Mouse (Mus musculus) right cerebral cortex, postnatal 10 days (tissue): ENCODE data around the gene Gja1.
A peak's percentile ranks its signal among the peaks of the same experiment; 100 is the strongest.

ENCODE experiments used
- DNase-seq, 2 experiments: peaks; one replicate each; pipeline ENCODE4 v3.0.0; 2021; ENCODE audit warnings: low spot score in 2 of 2

Gene Gja1

DNA sequence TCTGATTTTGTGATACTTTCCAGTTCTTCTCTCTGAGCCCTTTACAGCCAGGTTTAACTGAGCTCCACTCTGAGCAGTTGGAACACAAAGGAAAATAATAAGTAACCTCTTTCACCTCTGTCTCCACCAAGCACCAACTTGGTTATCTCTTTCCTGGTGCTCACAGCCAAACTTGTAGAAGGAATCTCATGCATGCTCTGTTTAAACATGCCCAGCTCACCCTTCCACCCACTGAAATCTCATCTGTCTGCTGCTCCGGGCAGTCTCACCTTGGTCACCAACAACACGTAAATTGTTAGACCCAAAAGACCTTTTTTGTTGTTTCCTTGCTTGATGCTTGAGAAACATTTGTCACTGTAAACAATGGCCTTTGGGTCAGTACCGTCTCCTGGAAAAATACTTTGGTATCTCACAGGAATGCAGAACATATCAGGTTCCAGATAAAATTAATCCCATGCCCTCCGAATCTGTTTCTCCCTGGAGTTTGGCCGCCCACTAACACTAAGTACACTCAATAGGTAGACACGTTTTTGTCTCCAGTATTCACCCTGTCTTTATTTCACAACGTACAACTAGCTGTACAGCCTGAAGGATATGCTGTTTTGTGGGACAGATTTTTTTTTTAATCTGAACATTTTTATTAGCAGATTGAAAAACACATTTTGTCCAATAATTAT lies 38.9 kb downstream of the Gja1 start:
- DNase-seq = no peak

GRCm38 (mm10) chr10:56422518-56422917 lies 45.4 kb downstream of the Gja1 start:
- DNase-seq = no peak

DNA sequence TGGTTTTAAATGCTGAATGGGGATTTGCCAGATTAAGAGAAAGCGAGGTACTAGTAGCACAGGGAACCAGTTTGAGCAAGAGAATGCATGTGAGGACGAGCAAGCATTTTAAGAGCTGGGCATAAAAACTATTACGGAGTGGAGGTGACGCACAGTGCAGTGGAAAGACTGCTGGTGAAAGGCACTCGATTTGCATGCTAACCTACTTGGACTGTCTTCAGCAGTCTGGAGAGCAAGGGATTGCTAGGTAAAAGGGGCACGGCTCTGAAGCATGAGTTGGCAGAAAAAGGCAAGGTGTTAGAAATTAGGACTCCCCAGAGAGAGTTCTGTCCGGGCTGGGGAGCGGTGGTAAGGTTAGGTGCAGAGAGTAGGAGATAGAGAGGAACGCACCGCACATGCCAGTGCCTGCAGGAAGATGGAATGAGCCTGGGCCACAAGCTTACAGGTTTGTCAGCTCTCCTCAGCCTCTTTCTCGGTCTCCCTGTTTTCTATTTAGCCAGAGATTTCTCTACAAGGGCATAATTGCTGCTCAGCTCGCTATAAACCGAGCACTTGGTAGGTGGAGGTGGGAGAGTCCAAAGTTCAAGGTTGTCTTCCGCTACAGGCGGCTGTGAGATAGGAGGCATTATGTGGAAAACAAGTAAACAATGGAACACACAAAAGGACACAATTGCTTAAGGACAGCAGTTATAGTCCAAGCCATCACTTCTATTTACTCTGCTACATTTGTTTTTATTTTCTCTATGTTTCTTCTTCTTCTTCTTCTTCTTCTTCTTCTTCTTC lies 48.1 kb downstream of the Gja1 start:
- DNase-seq = no peak

DNA sequence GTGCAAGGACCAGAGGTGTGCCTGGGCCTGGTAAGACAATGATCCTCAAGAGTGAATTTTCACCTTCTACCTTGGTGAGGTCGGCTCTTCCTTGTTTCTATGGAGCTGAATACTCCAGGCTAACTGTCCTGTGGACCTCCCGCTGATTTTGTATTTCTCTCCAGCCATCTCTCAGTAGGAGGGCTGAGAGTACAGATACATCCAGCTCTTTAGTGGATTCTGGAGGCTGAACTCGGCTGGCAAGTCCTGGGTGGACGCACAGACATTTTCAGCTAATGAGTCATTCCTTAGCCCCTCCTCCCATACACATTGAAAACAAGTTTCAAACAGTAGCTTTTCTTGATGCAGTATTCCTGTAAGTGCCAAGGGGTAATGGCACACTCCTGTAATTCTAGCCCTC lies 49.2 kb downstream of the Gja1 start:
- no peak for DNase-seq

- no peak for DNase-seq
Measured at GRCm38 (mm10) chr10:56427382-56427781, 50.3 kb downstream of the Gja1 start.

- DNase-seq = no peak
Measured at GRCm38 (mm10) chr10:56427827-56428226, 50.7 kb downstream of the Gja1 start.

DNA sequence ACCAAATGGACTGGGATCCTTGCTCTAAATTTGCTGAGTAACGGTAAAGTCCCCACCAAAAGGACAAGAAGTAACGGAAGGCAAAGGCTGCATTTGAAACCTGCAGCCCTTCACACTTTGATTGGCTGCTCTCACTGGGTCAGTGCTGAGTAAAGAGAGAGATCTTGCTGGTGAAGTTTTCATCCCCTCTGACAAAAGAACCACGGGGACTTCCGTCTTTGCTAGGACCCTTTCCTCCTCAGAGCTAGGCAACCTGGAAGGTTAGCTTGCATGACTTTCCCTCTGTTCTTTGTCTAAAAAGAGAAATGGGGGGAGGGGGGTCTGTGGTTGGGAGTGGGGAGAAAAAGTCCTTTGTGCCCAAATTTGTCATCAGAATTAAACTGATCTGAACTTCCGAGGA lies 51.9 kb downstream of the Gja1 start:
- no peak for DNase-seq

DNA sequence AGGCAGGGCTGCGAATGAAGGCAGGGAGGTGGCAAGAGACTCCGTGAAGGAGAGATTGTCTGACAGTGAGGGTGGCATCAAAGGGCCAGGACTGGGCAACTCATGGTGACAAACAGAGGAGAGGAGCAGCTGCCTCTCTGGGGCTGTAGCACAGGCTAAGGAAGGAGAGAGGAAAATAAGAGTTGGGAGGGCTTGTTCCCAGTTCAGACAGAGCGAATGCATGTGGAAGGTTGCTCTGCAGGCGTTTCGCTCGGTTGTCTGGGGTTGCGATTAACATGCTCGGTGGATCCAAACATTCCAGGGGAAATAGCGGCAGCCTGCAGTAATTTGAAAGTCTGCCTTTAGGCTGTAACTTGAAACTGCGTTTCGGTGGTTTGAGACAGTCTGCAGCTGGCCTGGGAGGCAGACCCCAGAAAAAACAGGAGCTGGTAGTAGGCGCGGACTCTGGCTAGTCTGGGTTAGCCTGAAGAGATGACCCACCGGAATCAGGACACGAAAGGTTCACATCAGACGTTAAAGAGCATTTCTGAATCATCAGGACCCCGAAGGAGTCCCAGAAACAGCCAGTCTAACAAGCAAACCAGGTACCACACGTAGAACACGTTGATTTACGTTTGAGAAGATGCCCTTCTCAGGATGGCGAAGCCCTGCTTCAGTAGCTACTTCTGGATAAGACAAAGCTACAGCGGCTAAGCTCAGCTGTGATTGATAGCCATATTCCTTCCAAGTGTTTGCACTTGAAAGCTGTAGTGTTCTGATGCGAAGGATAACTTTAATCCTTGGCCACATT lies 54.7 kb downstream of the Gja1 start:
- DNase-seq = peak; percentile 24 to 32

GRCm38 (mm10) chr10:56432390-56432709 lies 55.2 kb downstream of the Gja1 start:
- no peak for DNase-seq

DNA sequence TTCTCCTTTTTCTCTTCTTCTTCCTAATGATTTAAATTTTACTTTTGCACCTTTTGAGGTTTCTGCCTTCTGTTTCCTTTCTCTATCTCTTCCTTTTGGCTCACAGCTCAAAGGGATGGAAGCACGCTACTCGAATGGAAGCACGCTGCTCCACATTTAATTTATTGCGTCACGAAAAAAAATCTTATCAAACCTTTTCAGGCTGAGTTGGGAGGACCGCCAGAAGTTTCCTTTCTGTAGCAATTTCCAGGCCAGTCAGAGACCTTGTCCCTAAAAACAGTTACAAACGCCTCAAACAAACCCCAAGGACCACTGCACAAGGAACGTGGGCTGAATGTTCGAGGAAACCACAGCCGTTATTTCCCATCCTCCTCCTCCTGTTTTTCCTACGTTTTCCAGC lies 60.2 kb downstream of the Gja1 start:
- no peak for DNase-seq

DNA sequence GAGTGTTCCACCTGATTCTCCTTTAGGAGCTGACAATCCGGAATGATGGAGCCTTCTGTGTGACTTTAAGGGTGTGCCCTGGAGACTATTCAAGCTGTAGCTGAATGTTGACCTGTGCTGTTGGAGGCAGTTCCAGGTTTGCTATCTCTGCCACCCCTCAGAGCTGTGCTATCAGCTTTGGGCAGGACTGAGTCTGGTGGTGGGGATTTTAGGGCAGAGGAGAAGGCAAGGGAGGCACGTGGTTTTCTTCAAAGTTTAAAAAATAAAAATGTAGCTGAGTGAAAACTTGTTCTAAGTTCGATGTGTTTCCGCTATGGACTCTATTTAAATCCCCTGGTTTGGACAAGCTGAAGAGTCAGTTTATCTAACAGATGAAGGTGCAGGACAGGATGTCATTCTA lies 62.5 kb downstream of the Gja1 start:
- DNase-seq = no peak

- DNase-seq = no peak
Measured at GRCm38 (mm10) chr10:56444457-56444856, 67.3 kb downstream of the Gja1 start.

DNA sequence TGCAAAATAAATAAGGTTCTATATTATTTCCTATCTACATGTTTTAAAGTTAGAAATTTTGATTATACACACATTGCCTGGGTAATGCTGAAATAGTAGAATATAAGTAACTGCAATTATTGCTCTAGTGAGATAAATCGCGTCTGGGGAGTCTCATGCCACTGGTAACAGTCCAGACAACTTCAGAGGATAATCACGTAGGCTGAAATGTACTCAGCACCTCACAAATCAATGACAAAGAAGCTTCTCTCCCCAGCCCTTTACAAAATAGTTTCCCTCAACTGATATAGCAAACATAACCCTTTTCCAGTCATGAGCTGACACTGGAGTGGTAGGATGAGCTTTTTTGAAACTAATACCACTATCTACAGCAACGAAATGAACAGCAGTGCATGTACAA lies 71.9 kb downstream of the Gja1 start:
- no peak for DNase-seq
